Mouse (Mus musculus) cerebellum, postnatal 25 days (tissue): ENCODE results near the gene Mrrf.
"Not testable (repeated sequence)": the region's sequence is repeated elsewhere in the genome, so short reads cannot be mapped to it uniquely, and the experiment has no call there.

ENCODE experiments used
- DNase-seq, 2 experiments: peaks; one replicate each; pipeline ENCODE4 v3.0.0; 2021; ENCODE audit warnings: mixed read lengths in 2 of 2

Mrrf gene

DNA sequence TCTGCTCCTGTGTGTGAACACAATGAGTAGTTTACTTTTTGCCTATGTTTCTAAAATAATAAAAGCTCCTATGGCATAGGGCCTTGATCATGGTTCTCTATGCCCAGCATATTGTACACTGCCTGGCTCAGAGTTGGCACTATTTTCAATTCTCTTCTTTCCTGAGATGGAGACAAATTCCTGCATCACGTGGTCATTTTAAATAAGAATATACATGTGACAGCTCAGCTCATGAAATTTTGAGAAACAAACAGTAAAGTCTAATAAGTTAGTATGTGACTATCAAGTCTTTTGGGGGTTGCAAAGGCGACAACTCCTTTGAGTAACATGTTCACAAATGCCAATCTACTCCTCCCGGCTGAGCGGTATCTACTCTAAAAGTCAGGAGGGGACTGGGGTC, 302 bp upstream of the Mrrf start:
- DNase-seq = no peak

- no peak for DNase-seq
Observed at GRCm38 (mm10) chr2:36139096-36139495, 2.9 kb downstream of the Mrrf start.

GRCm38 (mm10) chr2:36148876-36149365, 12.7 kb downstream of the Mrrf start:
- no peak for DNase-seq

- not testable (repeated sequence) for DNase-seq
Observed at GRCm38 (mm10) chr2:36152401-36152800, 16.2 kb downstream of the Mrrf start.

- no peak for DNase-seq
Observed at GRCm38 (mm10) chr2:36157461-36157860, 21.3 kb downstream of the Mrrf start.

GRCm38 (mm10) chr2:36159336-36159735, 23.1 kb downstream of the Mrrf start:
- DNase-seq = no peak

DNA sequence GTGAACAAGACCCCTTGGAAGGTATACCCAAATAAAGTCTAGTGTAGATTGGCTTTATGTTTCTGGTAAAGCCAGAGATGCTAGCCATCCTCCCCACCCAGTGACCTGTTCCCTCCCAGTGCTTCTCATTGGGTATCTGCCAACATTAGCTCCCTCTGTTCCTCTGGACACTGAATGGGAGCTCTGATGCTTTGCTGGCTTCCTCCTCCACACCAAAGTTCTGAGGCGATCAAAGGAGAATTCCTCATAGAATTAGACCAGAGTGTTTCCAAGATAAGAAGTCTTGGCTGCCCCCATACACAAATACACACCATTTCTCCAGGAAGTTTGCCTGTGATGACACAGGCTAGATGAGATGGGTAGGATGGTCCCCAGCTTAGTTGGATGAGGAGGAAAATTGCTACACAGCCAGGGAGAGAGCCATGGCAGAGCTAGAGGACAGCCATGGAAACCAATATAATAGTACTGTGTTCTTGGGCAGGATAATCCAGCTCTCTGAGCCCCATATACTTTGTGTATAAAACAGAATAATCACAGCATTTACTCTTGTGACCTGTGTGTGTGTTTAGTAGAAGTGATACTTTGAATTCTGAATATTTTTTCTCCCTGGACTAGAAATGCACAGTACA, 31.9 kb downstream of the Mrrf start:
- DNase-seq = no peak

GRCm38 (mm10) chr2:36169176-36169575, 33.0 kb downstream of the Mrrf start:
- DNase-seq = no peak

DNA sequence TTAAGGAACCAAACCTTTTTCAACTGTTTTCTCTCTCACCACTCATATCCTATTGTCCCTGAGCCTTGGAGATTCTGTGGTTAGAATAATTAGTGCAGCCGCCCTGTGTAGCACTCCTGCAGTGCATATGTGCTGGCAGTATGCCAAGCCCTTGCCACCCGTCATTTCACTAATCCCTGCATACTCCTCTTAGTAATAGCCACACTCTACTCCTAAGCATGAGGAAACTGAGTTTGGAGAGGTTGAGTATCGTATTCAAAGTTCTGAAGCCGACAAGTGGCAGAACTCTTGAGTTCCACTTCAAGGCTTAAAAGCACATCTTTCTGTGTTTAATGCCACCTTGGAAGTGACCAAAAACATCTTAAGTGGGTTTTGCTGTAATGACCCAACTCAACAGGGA, 35.9 kb downstream of the Mrrf start:
- no peak for DNase-seq

GRCm38 (mm10) chr2:36172574-36172973, 36.4 kb downstream of the Mrrf start:
- no peak for DNase-seq

DNA sequence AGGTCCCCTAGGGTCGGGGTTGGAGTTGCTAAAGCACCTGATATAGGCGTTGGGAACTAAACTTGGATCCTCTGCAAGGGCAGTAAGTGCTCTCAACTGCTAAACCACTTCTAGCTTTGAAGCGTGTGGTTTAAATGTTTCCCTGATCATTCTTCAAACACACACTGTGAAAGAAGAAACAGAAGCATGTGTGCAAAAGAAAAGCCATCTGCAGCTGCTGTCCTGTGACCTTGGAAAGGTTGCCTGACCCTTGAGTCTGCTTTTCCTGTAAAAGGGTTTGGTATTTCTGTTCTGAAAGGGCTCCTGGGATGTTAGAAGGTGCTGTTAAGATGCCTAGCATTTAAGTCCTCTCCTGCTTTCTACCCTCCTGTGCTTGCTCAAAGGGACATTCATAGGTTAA, 43.3 kb downstream of the Mrrf start:
- no peak for DNase-seq

DNA sequence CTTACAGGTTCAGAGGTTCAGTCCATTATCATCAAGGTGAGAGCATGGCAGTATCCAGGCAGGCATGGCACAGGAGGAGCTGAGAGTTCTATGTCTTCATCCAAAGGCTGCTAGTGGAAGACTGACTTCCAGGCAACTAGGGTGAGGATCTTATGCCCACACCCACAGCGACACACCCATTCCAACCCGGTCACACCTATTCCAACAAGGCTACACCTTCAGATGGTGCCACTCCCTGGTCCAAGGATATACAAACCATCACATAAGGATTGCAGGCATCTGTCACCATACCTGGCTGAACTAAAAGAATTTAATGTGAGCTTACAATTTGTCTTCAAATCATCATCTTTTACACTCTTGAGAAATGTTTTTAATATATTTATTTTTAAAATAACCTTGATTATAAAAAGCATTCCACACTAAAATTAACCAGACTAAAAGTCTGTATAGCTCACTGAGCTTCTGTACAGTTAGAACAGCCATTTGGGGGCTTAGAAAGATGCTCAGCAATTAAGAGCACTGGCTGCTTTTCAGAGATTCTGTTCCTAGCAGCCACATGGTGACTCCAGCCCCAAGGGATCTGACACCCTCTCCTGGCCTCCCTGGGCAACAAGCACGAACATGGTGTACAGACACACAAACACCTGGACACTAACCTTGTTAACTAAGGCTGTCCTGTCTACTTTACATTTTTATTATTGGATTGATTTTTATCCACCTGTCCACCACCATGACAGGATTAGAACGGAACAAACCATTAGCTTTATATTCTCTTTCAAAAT, 45.6 kb downstream of the Mrrf start:
- not testable (repeated sequence) for DNase-seq

DNA sequence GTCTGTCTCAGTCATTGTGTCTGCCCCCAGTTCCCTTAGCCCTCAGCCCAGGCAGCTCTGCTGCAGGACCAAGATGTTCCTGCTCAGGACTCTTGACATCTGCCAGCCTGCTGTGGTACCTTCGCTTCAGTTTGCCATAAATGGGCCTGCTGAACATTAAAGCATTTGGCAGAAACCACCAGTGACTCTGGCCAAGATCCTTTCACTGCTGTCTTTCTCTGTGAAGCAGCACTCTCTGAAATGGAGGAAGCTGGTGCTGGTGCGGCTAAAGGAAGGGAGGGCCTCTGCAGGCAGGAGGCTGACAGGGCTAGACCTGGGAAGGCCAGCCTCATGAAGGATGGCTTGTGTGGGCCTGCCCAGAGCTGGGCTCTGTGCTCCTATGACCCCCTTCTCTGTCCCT, 47.1 kb downstream of the Mrrf start:
- no peak for DNase-seq

DNA sequence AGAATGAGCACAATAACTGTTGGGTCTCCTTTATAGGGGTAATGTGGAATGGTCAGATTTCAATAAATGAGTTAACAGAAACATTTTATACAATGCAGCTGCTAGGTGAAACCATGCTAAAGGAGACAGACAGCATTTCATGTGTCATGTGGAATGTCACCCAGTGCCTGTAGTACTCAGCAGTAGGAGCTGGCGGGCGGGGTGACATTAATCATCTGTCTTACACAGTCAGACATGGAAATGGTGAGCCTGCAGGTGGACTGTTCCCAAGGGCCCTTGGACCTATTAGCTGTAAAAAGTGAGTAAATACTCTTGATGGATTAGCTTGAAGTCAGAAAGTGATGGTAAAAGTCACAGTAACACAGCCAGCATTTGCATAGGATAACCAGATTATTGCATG, 48.0 kb downstream of the Mrrf start:
- no peak for DNase-seq

GRCm38 (mm10) chr2:36184876-36185275, 48.7 kb downstream of the Mrrf start:
- no peak for DNase-seq

GRCm38 (mm10) chr2:36189200-36189599, 53.0 kb downstream of the Mrrf start:
- not testable (repeated sequence) for DNase-seq

GRCm38 (mm10) chr2:36191098-36191941, 55.1 kb downstream of the Mrrf start:
- DNase-seq = no peak

DNA sequence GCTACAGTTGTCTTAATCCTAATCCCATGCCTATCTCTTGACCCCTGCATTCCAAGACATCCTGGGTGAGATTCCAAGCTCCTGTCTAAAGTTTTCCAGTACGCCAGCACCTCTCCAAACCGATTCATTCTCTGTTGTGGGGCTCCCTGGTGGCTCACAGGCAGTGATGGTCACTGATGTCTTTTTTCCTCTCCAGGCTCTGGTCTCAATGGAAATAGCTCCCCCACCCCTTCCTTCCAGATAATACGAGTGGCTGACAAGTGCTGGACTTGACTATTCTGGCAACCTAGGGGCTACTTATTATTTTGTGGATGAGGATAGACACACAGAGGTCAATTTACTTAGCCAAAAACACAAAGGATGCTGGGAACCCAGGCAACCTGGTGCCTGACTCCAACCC, 60.8 kb downstream of the Mrrf start:
- no peak for DNase-seq

DNA sequence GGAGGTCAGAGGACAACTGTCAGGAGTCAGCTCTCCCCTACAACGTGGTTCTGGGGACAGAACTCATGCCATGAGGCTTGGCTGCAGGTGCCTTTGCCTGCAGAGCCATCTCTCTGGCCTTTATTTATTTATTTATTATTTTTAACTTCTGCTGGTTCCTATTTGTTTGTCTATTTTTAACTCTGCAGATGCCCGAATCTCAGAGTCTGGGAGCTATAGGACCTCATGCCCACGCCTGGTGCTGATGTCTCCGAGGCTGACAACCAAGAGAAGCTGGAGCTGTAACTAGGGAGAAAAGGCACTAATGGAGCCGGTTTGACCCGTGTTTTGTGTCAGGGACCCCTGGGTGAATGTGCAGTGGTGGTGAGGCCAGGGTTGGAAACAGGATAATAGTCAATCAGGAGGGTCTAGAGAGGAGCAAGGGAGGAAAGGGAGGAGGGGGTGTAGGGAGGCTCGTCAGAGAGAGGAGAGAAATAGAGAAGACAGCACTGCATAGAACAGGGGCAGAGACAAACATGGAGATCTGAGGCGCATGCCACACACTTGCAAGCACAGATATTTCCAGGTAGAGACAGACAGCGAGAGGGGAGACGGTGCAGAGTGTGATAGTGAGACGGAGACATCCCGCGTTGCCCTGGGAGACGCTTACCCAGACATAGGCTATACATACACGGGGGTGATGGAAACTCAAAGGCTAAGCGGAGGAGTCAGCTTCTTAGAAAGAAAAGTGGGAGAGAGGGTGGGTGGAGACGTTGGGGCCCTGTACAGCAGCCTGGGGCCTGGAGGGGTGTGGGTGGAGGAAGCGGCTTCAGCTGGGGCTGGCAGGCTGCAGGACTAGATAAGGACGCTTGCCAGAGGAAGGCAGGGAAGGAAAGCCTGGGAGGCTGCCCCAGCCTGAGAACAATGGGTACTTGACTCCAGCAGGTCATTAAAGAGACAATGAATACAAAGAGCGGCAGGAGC, 62.0 kb downstream of the Mrrf start:
- no peak for DNase-seq

GRCm38 (mm10) chr2:36198882-36199262, 62.7 kb downstream of the Mrrf start:
- DNase-seq = no peak

GRCm38 (mm10) chr2:36200813-36201212, 64.6 kb downstream of the Mrrf start:
- DNase-seq = no peak
